Mouse (Mus musculus) ES-E14 (cell line): Measurements from ENCODE around the gene Iqch. TPM values are rescaled to one million over a fixed set of nuclear protein-coding genes. Genes with fewer than 3 reads are reported as not detected.

ENCODE experiments used
- DNase-seq: peaks from one replicate; pipeline ENCODE4 v3.0.0-alpha.2; 2013; ENCODE audit warnings: low read depth, low spot score
- H3K27ac ChIP-seq: 2 replicates; pipeline ENCODE4 v1.5.1; 2012; ENCODE audit warnings: low read depth, mild to moderate bottlenecking, low read length, moderate library complexity, mixed read lengths; ENCODE audit not compliant: poor library complexity, insufficient read depth, severe bottlenecking
- H3K36me3 ChIP-seq: 2 replicates; pipeline ENCODE4 v1.6.1; 2012; ENCODE audit warnings: mild to moderate bottlenecking, low read length, moderate library complexity, mixed read lengths; ENCODE audit not compliant: control insufficient read depth, poor library complexity, insufficient read depth, severe bottlenecking
- H3K4me1 ChIP-seq, 2 experiments: fragments of 150-350 bp in 1 of 2; sonication (generic) in 1 of 2; 2 replicates each; pipeline ENCODE4 v1.6.1; 2012; ENCODE audit warnings: low read length in 2 of 2, mild to moderate bottlenecking in 1 of 2, mixed read lengths in 1 of 2; ENCODE audit not compliant: control insufficient read depth in 2 of 2, insufficient read depth in 2 of 2, poor library complexity in 1 of 2
- H3K4me3 ChIP-seq, 2 experiments: fragments of 150-350 bp in 1 of 2; sonication (generic) in 1 of 2; 2 replicates each; pipeline ENCODE4 v1.5.1; 2012; ENCODE audit warnings: low read length in 2 of 2, low read depth in 1 of 2, mild to moderate bottlenecking in 1 of 2, mixed read lengths in 1 of 2; ENCODE audit not compliant: insufficient read depth in 1 of 2, poor library complexity in 1 of 2, severe bottlenecking in 1 of 2
- H3K9ac ChIP-seq: 2 replicates; pipeline ENCODE4 v1.6.1; 2012; ENCODE audit warnings: low read depth, mild to moderate bottlenecking, low read length, mixed read lengths; ENCODE audit not compliant: poor library complexity, insufficient read depth, severe bottlenecking
- H3K9me3 ChIP-seq: fragments of 150-350 bp; sonication (generic); 2 replicates; pipeline ENCODE4 v1.6.1; 2012; ENCODE audit warnings: low read depth, mild to moderate bottlenecking, low read length; ENCODE audit not compliant: control insufficient read depth, insufficient read depth
- CHD2 ChIP-seq: IDR thresholded peaks from 2 replicates; pipeline ENCODE4 v1.6.1; 2014; ENCODE audit warnings: mild to moderate bottlenecking, low read depth, low read length, inconsistent platforms
- HCFC1 ChIP-seq: IDR thresholded peaks from 2 replicates; pipeline ENCODE4 v1.6.1; 2012; ENCODE audit warnings: low read length, inconsistent platforms, borderline replicate concordance; ENCODE audit not compliant: insufficient read depth
- MAFK ChIP-seq: IDR thresholded peaks from 2 replicates; pipeline ENCODE4 v1.6.1; 2014; ENCODE audit warnings: mild to moderate bottlenecking, low read depth, low read length, inconsistent platforms; ENCODE audit not compliant: insufficient read depth
- ZC3H11A ChIP-seq: IDR thresholded peaks from 2 replicates; pipeline ENCODE4 v1.6.1; 2012; ENCODE audit warnings: low read depth, mild to moderate bottlenecking, inconsistent platforms, low read length, borderline replicate concordance
- ZNF384 ChIP-seq: IDR thresholded peaks from 2 replicates; pipeline ENCODE4 v1.6.1; 2012; ENCODE audit warnings: low read depth, low read length, inconsistent platforms
- in situ Hi-C, 2 experiments: fragments of 600-800 bp; cut with MboI; formaldehyde crosslinking; loops; one replicate each; pipeline ENCODE4 v1.15.1; 2025; ENCODE audit warnings: low sequenced_read_pairs in 2 of 2, inconsistent platforms in 1 of 2; ENCODE audit not compliant: unreplicated experiment in 2 of 2
- total RNA-seq: library from RNA; depleted of rRNA; stranded (reverse); fragments of 300-350 nt; gene quantifications from 2 replicates; pipeline ENCODE4 v1.2.3, GENCODE M21; 2012

Iqch gene
- total RNA-seq, 1 experiment = 0.18 TPM

DNA sequence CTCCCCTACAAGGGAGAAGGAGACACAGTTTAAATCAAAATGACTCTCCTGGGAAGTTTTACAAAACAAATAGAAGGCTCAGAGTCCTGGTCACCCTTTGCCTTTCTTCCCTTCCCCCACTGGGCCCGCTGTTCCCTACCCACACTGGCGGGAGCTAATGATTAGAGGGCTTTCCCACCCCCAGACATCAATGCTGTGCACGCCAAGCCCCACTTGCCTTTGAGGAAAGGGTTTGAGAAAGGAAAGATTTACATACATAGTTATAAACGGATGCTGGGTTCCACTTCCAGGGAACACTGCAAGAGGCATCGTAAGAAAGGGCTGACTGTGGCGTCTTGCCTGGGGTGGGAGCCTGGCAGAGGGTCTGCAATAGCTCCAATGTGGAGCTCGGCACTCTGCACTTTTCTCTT lies 67.9 kb downstream of the Iqch start:
- Histone ChIP-seq H3K4me3 (no peak overlapping the region), H3K9ac (no peak overlapping the region), H3K27ac (no peak overlapping the region), H3K36me3 (no peaks in the 10 kb centered on the region), H3K9me3 (no peaks in the 10 kb centered on the region), H3K4me1 (peaks cover 3 to 5% of the 10 kb centered on the region in 2 experiments; a peak in 2 of 4 replicates)
- in situ Hi-C loops = no loop called here
- TF ChIP-seq MAFK (no peak), ZNF384 (no peak), CHD2 (no peak), ZC3H11A (no peak), HCFC1 (no peak)
- DNase-seq = no peak

DNA sequence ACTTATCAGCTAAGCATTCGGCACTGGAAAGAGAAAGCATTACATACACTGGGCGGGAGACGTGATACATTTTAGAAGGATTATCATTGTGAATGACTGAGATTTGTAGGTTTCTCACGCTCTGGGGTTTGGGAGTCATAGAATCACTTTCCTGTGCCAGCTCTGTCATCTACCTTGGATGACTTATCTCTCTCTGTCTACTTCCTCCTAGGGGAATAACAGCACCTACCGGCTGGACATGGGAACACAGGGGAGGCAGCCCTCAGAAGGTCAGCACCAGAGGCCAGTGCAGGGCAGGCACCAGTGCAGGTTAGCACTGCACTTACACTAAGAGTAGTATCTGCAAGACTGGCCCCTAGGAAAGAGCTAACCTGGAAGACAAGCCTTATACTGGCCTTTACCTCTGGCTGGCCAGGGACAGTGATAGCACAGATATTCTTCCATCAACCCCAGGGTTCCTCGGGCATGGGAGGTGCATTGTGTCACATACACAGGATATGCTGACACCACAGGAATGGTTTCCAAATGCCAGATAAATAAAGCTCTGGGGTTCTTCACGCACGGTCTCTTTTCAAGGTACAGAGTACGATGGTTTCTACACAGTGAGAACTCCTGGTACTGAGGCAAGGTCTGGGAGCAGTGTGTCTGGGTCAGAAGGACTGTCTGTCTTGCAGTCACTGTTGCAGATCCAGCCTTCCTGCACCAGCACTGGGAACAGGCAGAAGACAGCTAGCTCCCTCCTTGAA lies 69.2 kb downstream of the Iqch start:
- Histone ChIP-seq H3K4me3 (no peak overlapping the region), H3K4me1 (peaks cover 3 to 5% of the 10 kb centered on the region in 2 experiments; a peak in 2 of 4 replicates), H3K36me3 (no peaks in the 10 kb centered on the region), H3K27ac (no peak overlapping the region), H3K9me3 (no peaks in the 10 kb centered on the region), H3K9ac (no peak overlapping the region)
- in situ Hi-C loops = no loop called here
- TF ChIP-seq CHD2 = no peak
- no peak for TF ChIP-seq MAFK
- no peak for TF ChIP-seq HCFC1
- TF ChIP-seq ZC3H11A = no peak
- TF ChIP-seq ZNF384 = no peak
- DNase-seq = no peak

DNA sequence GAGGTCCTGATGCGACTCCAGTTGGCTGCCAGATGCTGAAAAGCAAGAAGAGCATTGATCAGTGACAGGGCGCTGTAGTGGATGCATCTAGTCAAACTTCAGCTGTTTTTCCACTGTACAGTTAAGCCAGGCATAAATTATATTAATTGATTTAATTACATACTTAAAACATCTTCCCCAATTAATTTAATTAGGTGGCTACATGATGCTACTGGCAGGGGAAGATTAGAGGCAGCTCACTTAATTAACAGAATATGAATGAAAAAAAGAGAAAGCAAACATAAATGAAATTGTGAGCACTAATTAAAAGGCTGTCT lies 78.4 kb downstream of the Iqch start:
- Histone ChIP-seq H3K27ac (no peak overlapping the region), H3K36me3 (no peaks in the 10 kb centered on the region), H3K4me3 (no peak overlapping the region), H3K9me3 (no peaks in the 10 kb centered on the region), H3K4me1 (no peaks in the 10 kb centered on the region), H3K9ac (no peak overlapping the region)
- in situ Hi-C loops = no loop called here
- no peak for TF ChIP-seq CHD2
- no peak for TF ChIP-seq HCFC1
- no peak for TF ChIP-seq ZC3H11A
- TF ChIP-seq ZNF384 = no peak
- no peak for TF ChIP-seq MAFK
- DNase-seq = no peak

DNA sequence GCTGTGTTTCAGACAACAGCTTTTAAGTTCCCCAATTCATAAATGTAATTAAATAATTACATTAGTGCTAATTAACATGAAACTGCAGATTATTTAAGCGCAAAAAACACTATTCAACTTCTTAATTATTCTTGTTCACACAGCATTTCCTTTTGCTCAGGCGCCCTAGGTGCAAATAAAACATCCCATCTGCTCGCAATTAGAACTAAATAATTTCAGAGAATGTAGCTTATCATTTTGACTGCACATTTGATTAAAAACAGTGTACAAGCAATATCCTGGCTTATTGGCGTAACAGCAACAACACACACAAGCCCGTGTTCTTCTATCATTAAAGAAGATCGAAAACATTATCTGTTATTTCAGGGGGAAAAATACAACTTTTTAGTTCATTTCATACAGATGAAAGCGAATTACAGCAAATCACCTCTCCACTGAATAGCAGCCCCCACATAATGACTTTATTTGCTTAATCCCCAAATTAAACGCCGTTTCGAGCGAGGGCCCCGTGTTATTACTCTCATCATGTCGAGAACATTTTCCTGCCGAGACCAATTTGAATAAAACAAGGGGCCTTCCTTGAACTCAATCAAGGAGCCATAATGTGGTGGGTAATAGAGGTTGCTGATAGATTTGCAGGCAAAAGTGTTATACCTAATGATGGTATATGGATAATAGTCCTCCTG lies 78.9 kb downstream of the Iqch start:
- no peak for DNase-seq
- TF ChIP-seq MAFK = no peak
- TF ChIP-seq HCFC1 = no peak
- TF ChIP-seq ZC3H11A = no peak
- no peak for TF ChIP-seq ZNF384
- no peak for TF ChIP-seq CHD2

More for the DNA sequence above, 78.9 kb downstream of the Iqch start:
- Histone ChIP-seq H3K9me3 (no peaks in the 10 kb centered on the region), H3K4me1 (no peaks in the 10 kb centered on the region), H3K4me3 (no peak overlapping the region), H3K36me3 (no peaks in the 10 kb centered on the region), H3K27ac (no peak overlapping the region), H3K9ac (no peak overlapping the region)
- in situ Hi-C loops = no loop called here
